Mouse (Mus musculus): Measurements from ENCODE around the gene Rnf13. TPM values are rescaled to one million over a fixed set of nuclear protein-coding genes. Genes with fewer than 3 reads are reported as not detected.
"Not testable (repeated sequence)": the region's sequence is repeated elsewhere in the genome, so short reads cannot be mapped to it uniquely, and the experiment has no call there.

Rnf13 gene
- polyA plus RNA-seq, 1 experiment from 2014 or later = 43.3 TPM

GRCm38 (mm10) chr3:57789005-57789962 lies 53.4 kb downstream of the Rnf13 start:
- Histone ChIP-seq H3K4me3 (no peak overlapping the region), H3K27ac (no peak overlapping the region), H3K9me3 (peaks cover 5% of the 10 kb centered on the region; the same call in 1 of the 2 replicates), H3K36me3 (no peaks in the 10 kb centered on the region), H3K27me3 (ENCODE audit: insufficient read depth, poor library complexity, severe bottlenecking) (no peaks in the 10 kb centered on the region), H3K4me1 (replicated peaks) (peaks cover 4% of the 10 kb centered on the region; the same call in 1 of the 2 replicates)
- 81% methylated on average over 7 of the region's 7 CpGs for WGBS
- DNase-seq (ENCODE audit: low spot score) = no peak

- no peak for DNase-seq (ENCODE audit: low spot score)
- no peak overlapping the region for H3K27ac ChIP-seq
- no peaks in the 10 kb centered on the region for H3K36me3 ChIP-seq
- no peaks in the 10 kb centered on the region for H3K27me3 ChIP-seq (ENCODE audit: insufficient read depth, poor library complexity, severe bottlenecking)
- whole genome bisulfite sequencing = 46% methylated on average over 3 of the region's 3 CpGs
- H3K9me3 ChIP-seq = peaks cover 5% of the 10 kb centered on the region; the same call in 1 of the 2 replicates
- H3K4me1 ChIP-seq (replicated peaks) = peaks cover 4% of the 10 kb centered on the region; the same call in 1 of the 2 replicates
- H3K4me3 ChIP-seq = no peak overlapping the region
These were observed 55.2 kb downstream of the Rnf13 start for GRCm38 (mm10) chr3:57791104-57791503.

- not testable (repeated sequence) for H3K36me3 ChIP-seq; H3K27ac ChIP-seq; H3K4me3 ChIP-seq; H3K4me1 ChIP-seq (replicated peaks); H3K9me3 ChIP-seq; H3K27me3 ChIP-seq (ENCODE audit: insufficient read depth, poor library complexity, severe bottlenecking); DNase-seq (ENCODE audit: low spot score)
- 84% methylated on average over 6 of the region's 6 CpGs for WGBS
These were observed 59.2 kb downstream of the Rnf13 start for GRCm38 (mm10) chr3:57795071-57795470.

- H3K4me1 ChIP-seq (replicated peaks) = no peaks in the 10 kb centered on the region
- 86% methylated on average over 6 of the region's 6 CpGs for WGBS
- DNase-seq (ENCODE audit: low spot score) = no peak
These were observed 79.6 kb downstream of the Rnf13 start for GRCm38 (mm10) chr3:57815447-57815846.

GRCm38 (mm10) chr3:57825866-57826265 lies 90.0 kb downstream of the Rnf13 start:
- Histone ChIP-seq H3K27me3 (ENCODE audit: insufficient read depth, poor library complexity, severe bottlenecking) (no peaks in the 10 kb centered on the region), H3K36me3 (peaks cover 28% of the 10 kb centered on the region), H3K4me1 (replicated peaks) (no peaks in the 10 kb centered on the region), H3K9me3 (no peaks in the 10 kb centered on the region), H3K4me3 (no peak overlapping the region), H3K27ac (no peak overlapping the region)
- no peak for DNase-seq (ENCODE audit: low spot score)
- WGBS = 91% methylated on average over 3 of the region's 3 CpGs

More at GRCm38 (mm10) chr3:57815447-57815846, 79.6 kb downstream of the Rnf13 start:
- Histone ChIP-seq H3K4me3 (no peak overlapping the region), H3K9me3 (no peaks in the 10 kb centered on the region), H3K27ac (no peak overlapping the region), H3K27me3 (ENCODE audit: insufficient read depth, poor library complexity, severe bottlenecking) (no peaks in the 10 kb centered on the region), H3K36me3 (no peaks in the 10 kb centered on the region)

- no peaks in the 10 kb centered on the region for H3K27me3 ChIP-seq (ENCODE audit: insufficient read depth, poor library complexity, severe bottlenecking)
- H3K4me1 ChIP-seq (replicated peaks) = no peaks in the 10 kb centered on the region
- WGBS = 90% methylated on average over 11 of the region's 11 CpGs
- H3K4me3 ChIP-seq = no peak overlapping the region
- H3K27ac ChIP-seq = no peak overlapping the region
- no peaks in the 10 kb centered on the region for H3K9me3 ChIP-seq
- peaks cover 40% of the 10 kb centered on the region for H3K36me3 ChIP-seq
- DNase-seq (ENCODE audit: low spot score) = no peak
These were observed 97.7 kb downstream of the Rnf13 start for GRCm38 (mm10) chr3:57833585-57833984.

- Histone ChIP-seq H3K27me3 (ENCODE audit: insufficient read depth, poor library complexity, severe bottlenecking) (no peaks in the 10 kb centered on the region), H3K9me3 (0 out of 2 replicates have a peak, but pooled peaks cover 3% of the 10 kb centered on the region), H3K4me1 (replicated peaks) (no peaks in the 10 kb centered on the region), H3K27ac (no peak overlapping the region), H3K36me3 (peaks cover 55% of the 10 kb centered on the region), H3K4me3 (no peak overlapping the region)
- WGBS = 95% methylated on average over 4 of the region's 4 CpGs
- no peak for DNase-seq (ENCODE audit: low spot score)
These were observed 101.0 kb downstream of the Rnf13 start for GRCm38 (mm10) chr3:57836911-57837310.

GRCm38 (mm10) chr3:57843775-57844174 lies 107.9 kb downstream of the Rnf13 start:
- H3K36me3 ChIP-seq = peaks cover 60% of the 10 kb centered on the region
- 0 out of 2 replicates have a peak, but pooled peaks cover 3% of the 10 kb centered on the region for H3K9me3 ChIP-seq
- H3K4me1 ChIP-seq (replicated peaks) = peaks cover 13% of the 10 kb centered on the region
- no peak overlapping the region for H3K4me3 ChIP-seq
- H3K27ac ChIP-seq = no peak overlapping the region
- no peaks in the 10 kb centered on the region for H3K27me3 ChIP-seq (ENCODE audit: insufficient read depth, poor library complexity, severe bottlenecking)
- no peak for DNase-seq (ENCODE audit: low spot score)

- peak; percentile 40 for DNase-seq (ENCODE audit: low spot score)
- 13% methylated on average over 11 of the region's 11 CpGs for WGBS
- Histone ChIP-seq H3K9me3 (no peaks in the 10 kb centered on the region), H3K27me3 (ENCODE audit: insufficient read depth, poor library complexity, severe bottlenecking) (no peaks in the 10 kb centered on the region), H3K4me1 (replicated peaks) (peaks cover 13% of the 10 kb centered on the region), H3K36me3 (peaks cover 41% of the 10 kb centered on the region), H3K4me3 (peak overlapping the region; percentile 97), H3K27ac (peak overlapping the region; percentile 98)
These were observed 110.2 kb downstream of the Rnf13 start for GRCm38 (mm10) chr3:57845786-57846661.

- H3K4me1 ChIP-seq (replicated peaks) = peaks cover 13% of the 10 kb centered on the region
These were observed 110.7 kb downstream of the Rnf13 start for GRCm38 (mm10) chr3:57846662-57846911.

GRCm38 (mm10) chr3:57846912-57847759 lies 111.3 kb downstream of the Rnf13 start:
- H3K4me3 ChIP-seq = peak overlapping the region; percentile 97
- H3K4me1 ChIP-seq (replicated peaks) = peaks cover 13% of the 10 kb centered on the region
- 1% methylated on average over 100 of the region's 104 CpGs for WGBS
- no peaks in the 10 kb centered on the region for H3K27me3 ChIP-seq (ENCODE audit: insufficient read depth, poor library complexity, severe bottlenecking)
- DNase-seq (ENCODE audit: low spot score) = peak; percentile 79
- H3K36me3 ChIP-seq = peaks cover 30% of the 10 kb centered on the region
- no peaks in the 10 kb centered on the region for H3K9me3 ChIP-seq
- H3K27ac ChIP-seq = peak overlapping the region; percentile 98

More at GRCm38 (mm10) chr3:57846662-57846911, 110.7 kb downstream of the Rnf13 start:
- Histone ChIP-seq H3K27ac (peak overlapping the region; percentile 98), H3K4me3 (peak overlapping the region; percentile 97), H3K36me3 (peaks cover 36% of the 10 kb centered on the region), H3K9me3 (no peaks in the 10 kb centered on the region), H3K27me3 (ENCODE audit: insufficient read depth, poor library complexity, severe bottlenecking) (no peaks in the 10 kb centered on the region)
- DNase-seq (ENCODE audit: low spot score) = no peak
- 2% methylated on average over 9 of the region's 9 CpGs for WGBS

- H3K4me3 ChIP-seq = peak within 1 kb of the TSS; percentile 97
These were observed 111.9 kb downstream of the Rnf13 start, which contains the start of gene Pfn2 for GRCm38 (mm10) chr3:57847760-57848185. TSS of gene Pfn2 (minus strand) at chr3:57848079.

More at GRCm38 (mm10) chr3:57847760-57848185, 111.9 kb downstream of the Rnf13 start, which contains the start of gene Pfn2:
- peaks cover 13% of the 10 kb centered on the region for H3K4me1 ChIP-seq (replicated peaks)
- H3K27ac ChIP-seq = peak within 1 kb of the TSS; percentile 98
- H3K27me3 ChIP-seq (ENCODE audit: insufficient read depth, poor library complexity, severe bottlenecking) = no peaks in the 10 kb centered on the region
- no peaks in the 10 kb centered on the region for H3K9me3 ChIP-seq
- WGBS = under 1% methylated on average over 52 of the region's 52 CpGs
- DNase-seq (ENCODE audit: low spot score) = peak; percentile 89
- peaks cover 24% of the 10 kb centered on the region for H3K36me3 ChIP-seq

All from hindbrain, embryonic 10.5 days (tissue).